Mouse (Mus musculus): ENCODE measurements at regions not wholly inside any gene's neighbourhood (a gene's known extent, or its start where the extent isn't known, plus 50 kb on each side); places are given as distances from the start of the nearest gene placed in this dataset.

- DNase-seq (ENCODE audit: low spot score in 2 of 2), result no peak
Observed at GRCm38 (mm10) chr9:118323796-118324195, 154.2 kb upstream of the Eomes start.

- DNase-seq (ENCODE audit: low spot score in 2 of 2), result no peak
Observed at GRCm38 (mm10) chr9:118326656-118327055, 151.4 kb upstream of the Eomes start.

- DNase-seq (ENCODE audit: low spot score in 2 of 2), result no peak
Observed at GRCm38 (mm10) chr9:118327904-118328303, 150.1 kb upstream of the Eomes start.

GRCm38 (mm10) chr9:118341401-118341800, 136.6 kb upstream of the Eomes start:
- no peak for DNase-seq (ENCODE audit: low spot score in 2 of 2)

GRCm38 (mm10) chr9:118354911-118355310, 123.1 kb upstream of the Eomes start:
- DNase-seq (ENCODE audit: low spot score in 2 of 2), result no peak

- DNase-seq (ENCODE audit: low spot score in 2 of 2), result no peak
Observed at GRCm38 (mm10) chr9:118357406-118357805, 120.6 kb upstream of the Eomes start.

- no peak for DNase-seq (ENCODE audit: low spot score in 2 of 2)
Observed at GRCm38 (mm10) chr9:118363929-118364328, 114.1 kb upstream of the Eomes start.

- no peak for DNase-seq (ENCODE audit: low spot score in 2 of 2)
Observed at GRCm38 (mm10) chr9:118365431-118365830, 112.6 kb upstream of the Eomes start.

- no peak for DNase-seq (ENCODE audit: low spot score in 2 of 2)
Observed at GRCm38 (mm10) chr9:118367314-118367713, 110.7 kb upstream of the Eomes start.

- no peak for DNase-seq (ENCODE audit: low spot score in 2 of 2)
Observed at GRCm38 (mm10) chr9:118370581-118370980, 107.4 kb upstream of the Eomes start.

- no peak for DNase-seq (ENCODE audit: low spot score in 2 of 2)
Observed at GRCm38 (mm10) chr9:118374680-118375079, 103.3 kb upstream of the Eomes start.

- no peak for DNase-seq (ENCODE audit: low spot score in 2 of 2)
Observed at GRCm38 (mm10) chr9:118379055-118379454, 99.0 kb upstream of the Eomes start.

GRCm38 (mm10) chr9:118382532-118382931, 95.5 kb upstream of the Eomes start:
- DNase-seq (ENCODE audit: low spot score in 2 of 2), result no peak

- no peak for DNase-seq (ENCODE audit: low spot score in 2 of 2)
Observed at GRCm38 (mm10) chr9:118384610-118385009, 93.4 kb upstream of the Eomes start.

- DNase-seq (ENCODE audit: low spot score in 2 of 2), result no peak
Observed at GRCm38 (mm10) chr9:118387631-118388030, 90.4 kb upstream of the Eomes start.

GRCm38 (mm10) chr9:118389481-118390334, 88.3 kb upstream of the Eomes start:
- no peak for DNase-seq (ENCODE audit: low spot score in 2 of 2)

- no peak for DNase-seq (ENCODE audit: low spot score in 2 of 2)
Observed at GRCm38 (mm10) chr9:118390679-118391078, 87.3 kb upstream of the Eomes start.

GRCm38 (mm10) chr9:118391715-118392114, 86.3 kb upstream of the Eomes start:
- no peak for DNase-seq (ENCODE audit: low spot score in 2 of 2)

GRCm38 (mm10) chr9:118392796-118393195, 85.2 kb upstream of the Eomes start:
- DNase-seq (ENCODE audit: low spot score in 2 of 2), result no peak

GRCm38 (mm10) chr9:118393567-118393966, 84.4 kb upstream of the Eomes start:
- DNase-seq (ENCODE audit: low spot score in 2 of 2), result no peak

- DNase-seq (ENCODE audit: low spot score in 2 of 2), result no peak
Observed at GRCm38 (mm10) chr9:118396425-118397053, 81.5 kb upstream of the Eomes start.

- DNase-seq (ENCODE audit: low spot score in 2 of 2), result no peak
Observed at GRCm38 (mm10) chr9:118400520-118400919, 77.5 kb upstream of the Eomes start.

- no peak for DNase-seq (ENCODE audit: low spot score in 2 of 2)
Observed at GRCm38 (mm10) chr9:118401170-118401569, 76.8 kb upstream of the Eomes start.

Data from cerebellum, postnatal 4 days (tissue).